Mouse (Mus musculus) lung, postnatal 36 days (tissue): Measurements from ENCODE around the gene Mfsd4a.

Experiments
- DNase-seq: peaks from one replicate; pipeline ENCODE4 v3.0.0; 2022; ENCODE audit warnings: mixed read lengths

Gene Mfsd4a

DNA sequence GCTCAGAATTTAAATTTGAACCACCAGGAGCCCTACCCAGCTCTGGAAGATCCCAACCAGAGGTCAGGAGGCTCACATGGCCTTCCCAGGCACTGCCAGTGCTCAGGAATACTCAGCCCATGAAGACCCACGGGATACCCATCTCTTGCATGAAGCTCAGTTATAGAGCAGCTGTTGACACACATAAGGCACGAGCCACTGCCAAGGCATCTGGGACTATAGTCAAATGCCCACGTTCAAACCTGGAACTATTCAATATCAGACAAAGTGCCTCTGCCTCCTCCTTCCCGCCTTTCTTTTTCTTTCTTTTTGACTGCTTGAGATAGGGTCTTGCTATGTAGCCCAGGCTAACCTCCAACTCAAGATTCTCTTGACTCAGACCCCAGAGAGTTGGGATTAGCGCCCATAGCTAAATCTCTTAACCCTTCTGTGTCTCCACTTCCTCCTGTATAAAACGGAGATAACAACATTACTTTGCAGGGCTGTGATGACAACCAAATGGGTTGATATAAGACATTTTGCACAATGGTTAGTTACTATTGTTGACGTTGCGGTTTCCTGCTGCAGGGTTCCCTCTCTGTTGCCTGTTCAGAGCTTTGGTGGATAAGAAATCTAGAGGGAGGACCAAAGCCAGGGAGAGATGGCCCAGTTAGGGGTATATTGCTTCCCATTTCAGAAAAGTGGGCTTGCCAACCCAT, 2.2 kb downstream of the Mfsd4a start:
- no peak for DNase-seq

DNA sequence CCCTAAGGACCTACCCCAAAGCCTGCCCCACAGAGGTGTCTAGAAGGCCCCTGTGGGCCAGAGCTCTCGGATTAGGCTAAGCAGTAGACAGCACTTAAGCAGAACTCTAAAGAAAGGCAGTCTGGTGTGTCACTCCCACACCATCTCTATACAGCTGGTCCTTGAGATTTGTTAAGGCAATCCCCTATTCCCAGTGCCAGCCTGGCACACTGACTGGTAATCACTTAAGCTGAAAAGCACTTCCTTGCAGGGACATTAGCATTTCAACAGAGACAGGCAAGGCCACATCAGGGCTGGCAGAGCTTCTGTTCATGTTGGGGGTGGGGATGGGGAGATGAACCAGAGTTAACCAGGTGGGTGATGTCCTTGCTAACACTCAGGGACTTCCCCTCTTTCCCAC, 2.9 kb downstream of the Mfsd4a start:
- DNase-seq = no peak

DNA sequence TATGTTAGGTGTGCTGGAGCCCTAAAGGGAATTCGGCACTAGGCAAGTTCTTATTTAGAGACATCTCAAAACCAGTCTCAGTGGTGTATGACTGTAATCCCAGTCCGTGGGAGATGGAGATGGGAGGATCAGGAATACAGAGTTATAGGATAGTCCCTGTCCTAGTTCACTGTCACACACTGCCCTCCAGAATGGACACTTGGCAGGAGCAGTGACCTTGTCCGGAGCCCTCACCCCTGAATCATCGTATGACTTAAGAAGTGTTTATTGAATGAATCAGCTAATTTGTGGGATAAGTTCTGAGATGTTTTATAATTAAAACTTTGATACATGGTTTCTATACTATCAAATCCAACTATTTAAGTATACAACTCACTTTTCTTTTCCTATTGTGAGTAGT, 4.8 kb downstream of the Mfsd4a start:
- DNase-seq = no peak

DNA sequence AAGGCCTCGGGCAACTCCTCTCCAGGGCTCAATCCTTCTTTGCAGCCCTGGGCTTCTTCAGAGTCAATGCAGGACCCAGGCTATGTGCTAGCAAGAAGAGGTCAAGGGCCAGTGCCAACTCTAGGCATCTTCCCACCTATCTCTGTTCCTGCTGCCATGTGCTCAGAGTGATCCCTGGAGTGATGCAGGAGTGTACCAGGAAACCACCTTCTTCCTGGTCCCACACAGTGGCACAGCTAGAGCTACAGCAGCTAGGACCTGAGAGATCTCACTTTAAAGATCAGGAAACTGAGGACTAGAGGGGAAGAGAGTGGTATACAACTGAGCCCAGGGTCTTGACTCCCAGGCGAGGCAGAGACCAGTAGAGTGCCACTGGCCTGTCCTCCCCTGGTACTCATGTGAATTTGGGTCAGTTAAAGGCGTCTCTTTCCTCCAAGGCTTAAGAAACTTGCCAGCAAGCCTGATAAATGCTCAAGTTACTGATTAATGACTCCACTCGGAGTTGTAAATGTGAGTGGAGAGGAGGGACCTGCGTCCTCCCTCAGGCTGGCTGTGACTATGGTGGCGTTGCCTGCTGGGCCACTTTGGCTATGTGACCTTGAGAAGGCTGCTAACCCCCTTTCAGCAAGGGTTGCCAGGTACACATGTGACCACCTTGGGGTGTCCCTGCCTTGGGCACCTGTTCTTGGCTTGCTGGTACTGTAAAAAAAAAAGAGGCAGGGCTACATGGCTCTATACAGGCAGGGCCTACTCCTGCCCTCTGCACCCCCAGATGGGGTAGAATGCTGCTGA, 5.9 kb downstream of the Mfsd4a start:
- no peak for DNase-seq

DNA sequence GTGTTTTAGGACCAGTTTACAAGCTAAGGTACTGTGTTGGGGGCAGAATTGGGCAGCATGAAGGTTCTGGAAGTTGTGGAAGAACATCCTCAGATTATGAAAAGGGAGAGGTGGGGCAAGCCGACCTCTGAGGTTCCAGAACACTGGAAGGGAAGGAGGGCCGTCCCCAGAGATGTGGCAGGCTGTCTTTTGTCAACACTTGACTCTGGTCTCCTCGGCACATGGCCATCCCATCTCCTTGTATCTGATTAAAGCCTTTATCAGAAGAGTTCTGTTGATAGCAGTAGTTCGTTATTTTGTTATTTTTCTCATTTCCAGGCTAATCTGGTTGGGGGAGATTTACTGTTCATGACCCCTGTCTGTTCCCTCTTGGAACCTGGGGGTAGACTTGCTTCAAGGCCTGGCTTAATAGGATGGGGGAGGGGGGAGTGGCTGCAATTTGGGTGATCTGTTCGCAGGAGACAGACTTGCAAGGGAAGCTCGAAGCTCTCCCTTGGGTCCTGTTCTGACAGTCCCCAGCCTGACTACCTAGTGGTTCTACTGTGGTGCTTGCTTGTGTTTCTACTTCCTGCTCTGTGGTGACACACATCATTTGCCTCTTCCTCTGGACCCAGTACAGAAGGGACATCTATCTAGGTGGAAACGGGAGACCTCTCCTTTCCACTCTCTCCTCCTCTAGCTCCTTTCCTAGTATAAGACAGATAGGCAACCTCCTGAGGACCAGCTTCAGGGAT, 7.7 kb downstream of the Mfsd4a start:
- DNase-seq = no peak

DNA sequence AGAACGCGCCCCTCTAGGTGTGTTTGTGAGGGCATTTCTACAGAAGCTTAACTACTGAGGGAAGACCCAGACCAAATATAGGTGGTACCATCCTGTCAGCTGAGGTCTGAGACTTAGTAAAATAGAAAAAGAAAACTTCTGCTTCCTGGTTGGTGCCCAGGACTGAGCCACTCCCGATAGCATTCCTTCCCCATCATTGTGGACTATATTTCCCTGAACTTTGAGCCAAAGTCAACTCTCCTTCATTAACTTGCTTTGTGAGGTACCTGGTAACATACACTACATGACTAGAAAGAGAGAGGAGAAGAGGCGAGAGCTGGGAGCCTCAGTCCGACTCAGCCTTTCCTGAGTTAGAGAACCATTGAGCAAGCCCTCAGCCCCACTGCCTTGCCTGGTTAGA, 9.3 kb downstream of the Mfsd4a start:
- no peak for DNase-seq

DNA sequence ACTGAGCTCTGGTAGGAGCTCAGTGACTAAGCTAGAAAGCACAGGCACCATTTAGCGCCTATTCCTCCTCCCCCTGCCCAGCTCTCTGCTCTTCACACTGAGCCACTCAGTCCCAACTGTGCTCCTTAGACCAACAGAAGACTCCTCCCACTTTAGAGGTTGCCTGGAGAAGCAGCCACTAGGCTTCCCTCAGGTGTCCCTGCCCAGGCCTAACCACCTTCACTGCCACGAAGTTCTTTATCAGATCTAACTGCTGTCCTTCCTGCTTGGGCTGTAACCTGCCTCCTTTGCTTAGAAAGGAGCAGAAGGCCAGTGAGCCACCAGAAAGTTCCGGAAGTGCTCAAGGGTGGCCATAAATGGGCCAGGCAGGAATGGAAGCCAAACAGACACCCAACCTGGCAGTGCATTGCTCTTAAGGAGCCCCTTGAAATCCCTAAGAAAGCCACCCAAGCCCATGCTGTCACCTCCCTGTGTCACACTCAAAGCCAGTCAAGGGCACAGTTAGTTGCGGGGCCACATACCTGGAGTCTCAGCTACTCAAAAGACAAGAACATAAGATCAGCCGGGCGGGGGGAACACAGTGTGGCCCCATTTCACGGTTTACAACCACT, 12.7 kb downstream of the Mfsd4a start:
- peak; percentile 71 for DNase-seq

DNA sequence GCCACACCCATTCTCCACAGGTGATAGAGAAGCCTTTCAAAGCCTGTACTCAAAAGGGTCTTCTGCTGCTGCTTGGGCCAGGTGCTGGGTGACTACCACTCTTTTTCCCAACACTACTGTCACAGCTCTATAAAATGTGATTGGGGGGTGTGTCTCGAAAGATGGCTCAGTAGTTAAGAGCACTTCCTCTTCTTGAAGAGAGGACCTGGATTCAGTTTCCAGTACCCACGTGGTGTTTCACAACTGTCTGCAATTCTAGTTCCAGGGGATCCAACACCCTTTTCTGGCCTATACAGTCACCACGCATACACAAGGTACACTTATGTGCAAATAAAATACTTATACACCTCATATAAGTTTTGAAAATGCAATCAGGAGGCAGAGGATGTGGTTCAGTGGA, 13.5 kb downstream of the Mfsd4a start:
- no peak for DNase-seq

DNA sequence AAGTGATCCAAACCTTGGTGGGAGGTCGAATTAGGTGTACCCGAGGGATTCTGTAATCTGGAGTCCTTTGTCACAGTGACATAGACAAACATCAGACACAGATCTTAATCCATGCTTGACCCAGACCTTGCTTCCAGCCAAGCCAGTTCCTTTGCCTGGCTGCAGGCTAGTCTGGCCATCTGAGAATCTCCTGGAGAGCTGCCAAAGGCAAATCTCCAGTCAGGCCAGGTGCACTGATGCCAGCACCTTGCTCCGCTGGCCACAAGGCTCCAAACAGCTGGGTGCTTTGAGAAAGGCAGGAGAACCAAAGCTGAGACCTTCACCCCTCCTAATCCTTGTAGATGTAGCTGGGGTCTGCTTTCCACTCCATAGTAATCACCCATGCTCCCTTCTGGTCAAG, 16.1 kb downstream of the Mfsd4a start:
- no peak for DNase-seq

DNA sequence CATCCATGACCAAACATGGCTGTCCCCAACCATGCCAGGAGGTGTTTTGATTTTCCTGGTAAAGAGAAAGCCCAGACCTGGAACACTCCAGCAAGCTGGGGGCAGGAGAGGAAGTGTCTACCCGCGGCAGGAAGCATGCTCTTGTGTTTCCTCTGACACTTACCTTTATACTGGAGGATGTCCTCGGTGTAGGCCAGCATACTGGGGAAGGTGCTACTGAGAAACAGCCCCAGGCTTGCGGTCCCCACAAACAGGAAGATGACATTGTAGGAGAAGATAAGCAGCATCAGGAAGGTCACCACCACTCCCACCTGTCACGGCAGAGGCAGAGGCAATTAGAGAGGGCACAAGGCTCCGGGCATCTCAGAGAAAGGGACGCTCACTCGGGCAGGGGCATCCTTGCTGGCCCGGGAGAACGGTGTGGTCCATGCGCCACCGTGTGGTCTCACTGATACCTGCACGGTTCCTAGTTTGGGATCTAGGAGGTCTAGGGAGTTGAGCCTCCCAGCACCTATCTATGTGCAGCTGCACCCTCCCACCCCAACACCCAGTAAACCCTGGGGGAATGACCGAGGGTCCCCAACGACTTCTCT, 21.6 kb downstream of the Mfsd4a start:
- peak; percentile 80 for DNase-seq

DNA sequence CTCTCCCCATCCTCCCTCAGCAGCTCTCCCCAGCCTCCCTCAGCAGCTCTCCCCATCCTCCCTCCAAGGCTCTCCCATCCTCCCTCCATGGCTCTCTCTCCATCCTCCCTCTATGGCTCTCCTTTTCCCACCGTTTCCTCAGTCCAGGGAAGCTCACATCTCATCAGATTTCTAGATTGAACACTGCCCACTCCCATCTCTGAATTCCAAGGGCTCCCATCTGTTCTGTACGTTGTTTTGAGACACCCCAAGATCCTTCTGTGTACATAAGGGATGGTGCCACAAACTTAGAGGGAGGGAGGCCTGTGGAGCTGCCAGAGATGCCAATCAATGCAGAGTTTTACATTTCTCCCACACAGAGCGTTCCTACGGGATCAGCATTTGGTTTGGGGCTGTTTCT, 24.1 kb downstream of the Mfsd4a start:
- DNase-seq = no peak

DNA sequence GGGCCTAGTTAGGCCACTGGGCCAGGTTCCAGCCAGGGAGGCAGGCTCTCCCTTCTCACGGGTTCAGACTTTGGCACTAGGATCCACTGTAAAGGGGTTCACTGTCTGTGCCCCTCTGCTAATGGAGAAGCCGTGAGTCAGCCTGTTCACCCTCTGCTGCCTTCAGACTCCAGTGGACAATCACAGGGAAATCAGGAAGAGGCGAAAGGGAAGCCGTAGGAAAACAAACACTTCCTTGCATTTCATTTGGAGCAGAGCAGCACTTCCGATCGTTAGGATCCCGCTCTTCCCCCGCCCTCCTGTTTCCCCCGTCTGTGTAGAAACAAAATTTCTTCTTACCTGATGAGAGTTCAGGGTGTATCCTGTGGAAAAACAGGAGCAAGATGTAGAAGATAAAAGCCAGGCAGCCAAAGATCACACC, 27.7 kb downstream of the Mfsd4a start:
- peak; percentile 71 for DNase-seq

DNA sequence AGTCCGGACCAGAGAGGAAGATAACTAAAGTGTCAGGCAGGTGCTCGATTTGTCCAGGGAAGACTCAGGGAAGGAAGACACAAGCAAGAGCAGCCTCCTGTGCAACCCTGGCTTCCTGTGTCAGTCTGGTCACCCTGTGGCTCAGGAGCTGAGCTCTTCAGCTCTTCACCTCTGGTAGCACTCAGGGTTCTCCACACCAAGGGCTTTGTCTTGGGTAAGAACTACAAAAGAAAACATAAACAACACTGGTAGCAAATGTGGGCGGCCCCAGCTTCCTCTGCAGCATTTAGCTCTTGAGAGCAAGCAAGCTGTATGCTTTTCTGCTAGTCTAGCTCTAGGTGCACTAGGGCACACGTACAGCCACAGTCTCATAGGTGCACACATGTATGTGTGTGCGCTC, 29.1 kb downstream of the Mfsd4a start:
- peak; percentile 23 for DNase-seq

DNA sequence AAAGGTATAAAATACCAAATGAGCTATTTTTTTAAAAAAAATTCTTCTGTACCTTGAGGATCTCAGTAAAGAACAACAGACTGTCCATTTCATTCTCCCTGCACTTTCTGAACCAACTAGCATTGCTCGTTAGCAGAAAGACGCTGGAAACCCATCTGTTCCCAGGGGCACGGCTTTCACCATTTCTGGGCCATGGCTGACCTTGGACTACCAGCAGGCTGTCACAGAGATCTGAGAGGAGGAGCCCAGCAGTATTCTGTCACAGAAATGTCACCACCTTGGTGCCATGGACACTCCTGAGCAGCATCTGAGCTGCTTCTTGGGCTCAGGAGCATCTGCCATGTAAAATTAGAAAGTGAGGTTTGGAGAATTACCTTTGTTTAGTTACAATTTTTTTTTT, 30.1 kb downstream of the Mfsd4a start:
- no peak for DNase-seq

DNA sequence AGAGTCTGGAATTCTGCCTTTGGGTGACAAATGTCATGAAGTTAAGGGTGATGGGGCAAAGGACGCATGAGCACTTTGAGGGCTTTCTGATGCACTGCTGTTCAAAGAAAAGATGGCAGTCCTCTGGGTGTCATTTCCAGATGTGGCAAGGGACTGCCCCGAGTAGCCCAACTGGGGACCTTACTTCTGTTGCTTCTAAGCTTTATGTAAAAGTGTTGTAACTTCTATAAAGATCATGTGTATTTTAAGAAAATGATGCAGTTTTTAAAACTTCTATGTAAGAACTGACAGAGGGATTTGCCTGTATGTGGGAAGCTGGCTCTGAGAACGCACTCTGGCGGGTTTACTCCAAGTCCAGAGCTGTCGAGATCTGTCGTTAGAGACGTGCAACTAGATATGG, 35.7 kb downstream of the Mfsd4a start:
- no peak for DNase-seq

DNA sequence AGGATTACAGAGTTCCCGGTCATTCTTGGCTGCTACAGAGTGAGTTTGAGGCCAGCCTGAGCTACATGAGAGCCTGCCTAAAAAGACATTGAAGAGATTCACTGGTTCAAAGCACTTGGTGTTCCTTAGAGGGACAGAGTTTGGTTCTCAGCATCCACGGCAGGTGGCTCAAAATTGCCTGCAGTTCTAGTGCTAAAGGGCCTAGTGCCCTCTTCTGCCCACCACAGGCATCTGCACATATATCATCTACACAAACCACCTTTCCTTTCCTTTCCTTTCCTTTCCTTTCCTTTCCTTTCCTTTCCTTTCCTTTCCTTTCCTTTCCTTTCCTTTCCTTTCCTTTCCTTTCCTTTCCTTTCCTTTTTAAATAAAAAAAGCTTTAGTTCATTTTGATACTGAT, 37.3 kb downstream of the Mfsd4a start:
- no peak for DNase-seq

DNA sequence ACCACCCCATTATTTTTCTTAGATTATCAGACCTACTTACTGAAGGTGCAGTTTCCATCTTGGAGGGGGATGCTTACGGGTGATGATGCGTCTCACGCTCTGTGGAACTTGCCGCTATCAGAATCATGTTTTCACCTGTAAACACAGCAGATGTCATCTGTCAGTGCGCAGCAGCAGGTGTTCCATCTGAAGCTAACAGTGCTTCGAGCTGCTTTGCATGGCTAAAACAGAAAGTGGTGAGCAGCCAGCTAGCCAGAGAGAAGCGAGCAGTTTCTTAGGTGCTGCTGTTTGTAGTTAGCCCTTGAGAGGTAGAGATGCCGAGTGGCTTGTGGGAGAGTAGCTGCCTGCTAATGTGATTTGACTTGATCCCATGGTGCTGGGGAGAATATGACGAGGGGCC, 39.4 kb downstream of the Mfsd4a start:
- DNase-seq = no peak

DNA sequence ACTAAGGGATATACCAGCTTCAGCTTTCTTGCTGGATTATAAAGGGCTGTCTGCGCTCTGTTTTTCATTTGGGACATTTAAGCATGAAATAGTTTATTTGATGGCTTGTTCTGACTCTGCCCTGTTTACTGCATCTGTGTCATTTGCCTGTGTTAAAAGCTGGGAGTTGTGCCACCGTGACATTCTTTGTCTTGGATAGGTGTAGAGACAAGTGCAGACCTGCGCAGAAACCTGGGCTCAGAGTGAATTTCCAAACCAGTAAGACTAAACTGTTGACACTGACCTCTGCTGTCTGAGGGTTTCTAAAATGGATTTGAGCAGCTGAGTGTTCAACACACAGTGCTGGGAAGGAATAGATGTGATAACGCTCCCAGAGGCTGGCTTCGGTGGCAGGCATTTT, 39.9 kb downstream of the Mfsd4a start:
- DNase-seq = no peak

DNA sequence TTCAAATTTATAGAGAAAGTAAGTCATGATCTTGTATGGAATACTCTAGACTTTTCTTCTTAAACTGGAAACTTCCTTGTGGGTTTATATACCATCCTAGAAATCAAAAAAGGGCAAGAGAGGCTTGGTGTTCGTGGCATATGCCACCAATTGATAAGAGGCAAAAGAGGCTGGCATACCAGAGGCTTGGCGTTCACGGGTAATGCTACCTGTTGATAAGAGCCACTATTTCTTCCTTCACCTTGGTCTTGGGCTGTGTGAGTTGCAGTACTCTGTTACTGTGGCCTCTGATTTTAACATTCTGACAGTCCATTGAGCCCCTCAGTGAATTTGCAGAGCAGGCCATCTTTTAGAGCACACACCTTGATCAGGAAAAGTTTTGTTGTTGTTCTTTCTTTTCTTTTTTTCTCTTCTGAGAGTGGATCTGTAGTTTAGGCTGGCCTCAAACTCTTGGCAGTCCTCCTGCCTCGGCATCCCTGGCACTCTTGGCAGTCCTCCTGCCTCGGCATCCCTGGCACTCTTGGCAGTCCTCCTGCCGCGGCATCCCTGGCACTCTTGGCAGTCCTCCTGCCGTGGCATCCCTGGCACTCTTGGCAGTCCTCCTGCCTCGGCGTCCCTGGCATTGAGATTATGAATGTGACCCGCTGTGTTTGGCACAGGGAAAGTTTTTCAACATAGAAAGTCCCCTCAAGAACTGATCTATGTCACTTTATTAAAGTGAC, 40.8 kb downstream of the Mfsd4a start:
- no peak for DNase-seq

DNA sequence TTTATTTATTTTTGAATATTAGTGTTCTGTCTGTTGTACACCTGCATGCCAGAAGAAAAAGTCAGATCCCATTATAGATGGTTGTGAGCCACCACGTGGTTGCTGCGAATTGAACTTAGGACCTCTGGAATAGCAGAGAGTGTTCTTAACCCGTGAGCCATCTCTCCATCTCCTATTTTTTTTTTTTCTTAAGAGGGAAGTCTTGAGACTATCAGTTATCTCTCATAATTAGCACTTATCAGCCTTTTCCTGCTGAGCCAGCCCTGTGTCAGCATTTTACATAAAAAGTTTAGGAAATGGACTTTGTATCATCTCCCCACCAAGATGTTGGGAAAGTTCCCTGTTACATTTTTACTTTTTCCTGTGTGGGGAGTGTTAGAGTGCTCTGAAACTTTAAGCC, 45.8 kb downstream of the Mfsd4a start:
- DNase-seq = no peak

DNA sequence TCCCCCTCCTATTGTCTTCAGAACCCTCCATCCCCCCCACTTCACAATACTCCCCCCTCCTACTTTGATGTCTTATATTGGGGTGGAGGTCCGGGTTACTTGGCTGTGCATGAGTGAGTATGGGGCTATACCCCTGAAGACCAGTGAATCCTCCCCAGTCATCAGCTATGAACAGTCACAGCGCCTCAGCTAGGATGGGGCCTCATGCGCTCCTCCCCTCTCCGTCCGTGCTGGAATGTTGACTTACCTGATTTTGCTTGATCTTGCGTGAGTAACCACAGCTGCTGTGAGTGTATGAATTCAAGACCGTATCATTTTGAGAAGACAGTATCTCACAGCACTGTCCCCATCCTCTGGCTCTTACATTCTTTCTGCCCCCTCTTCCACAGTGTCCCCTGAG, 48.0 kb downstream of the Mfsd4a start:
- DNase-seq = no peak

DNA sequence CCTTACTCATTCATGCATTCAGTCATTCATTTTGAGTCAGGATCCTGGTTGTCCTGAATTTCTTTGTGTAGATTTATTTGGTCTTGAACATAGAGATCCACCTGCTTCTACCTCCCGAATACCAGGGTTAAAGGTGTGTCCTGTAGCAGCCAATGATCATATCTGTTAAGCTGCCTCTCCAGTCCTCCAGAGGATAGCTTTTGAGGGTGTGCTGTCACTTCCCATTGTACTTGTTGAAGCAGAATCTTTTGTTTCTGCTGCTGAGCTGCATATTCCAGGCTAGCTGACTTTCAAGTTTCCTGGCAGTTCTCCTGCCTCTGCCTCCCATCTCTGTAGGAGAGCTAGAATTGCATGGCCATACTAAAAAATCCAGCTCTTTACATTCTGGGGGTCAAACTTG, 51.2 kb downstream of the Mfsd4a start:
- no peak for DNase-seq
